Mouse (Mus musculus): ENCODE measurements around the gene Ppm1a.

The Ppm1a gene

DNA sequence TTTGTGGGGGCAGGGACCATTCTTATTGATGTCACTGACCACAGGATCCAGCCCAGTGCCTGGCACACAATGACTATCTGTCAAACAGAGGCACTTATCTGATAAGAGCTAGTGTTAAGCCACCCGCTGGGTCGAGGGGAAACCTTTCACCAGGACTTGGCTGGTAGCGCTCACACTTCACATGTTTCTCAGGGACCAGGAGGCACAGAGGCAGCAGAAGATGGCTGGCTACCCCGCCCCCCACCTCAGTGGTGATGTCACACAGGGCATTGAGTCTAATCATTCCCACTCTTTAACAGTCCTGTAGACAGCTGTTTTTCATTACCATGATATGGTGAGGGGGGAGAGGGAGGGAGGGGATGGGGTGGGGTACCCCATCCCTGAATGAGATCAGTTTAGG, at the start of gene Ppm1a:
Ppm1a (plus strand) TSS at position 370 of the 400 bp plus-strand sequence.
- peak; percentile 80 for DNase-seq

DNA sequence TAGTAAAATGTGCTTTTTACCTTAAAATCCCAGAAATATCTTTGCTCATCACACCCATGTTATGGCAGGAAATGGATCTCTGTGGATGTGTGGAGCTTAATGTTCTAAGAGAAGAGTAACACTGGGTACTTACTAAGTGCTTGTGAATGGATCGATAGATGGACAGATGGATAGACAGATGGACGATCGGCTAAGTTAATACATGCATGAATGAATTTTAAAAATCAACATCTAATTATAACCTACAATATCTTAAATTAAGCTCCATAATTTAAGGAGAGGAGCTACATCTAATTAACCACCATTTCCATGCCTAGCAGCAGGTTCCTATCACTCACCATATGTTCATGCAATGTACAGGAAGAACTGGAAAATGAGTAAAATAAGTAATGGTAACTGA, 47.3 kb upstream of the Ppm1a start:
- no peak for DNase-seq

DNA sequence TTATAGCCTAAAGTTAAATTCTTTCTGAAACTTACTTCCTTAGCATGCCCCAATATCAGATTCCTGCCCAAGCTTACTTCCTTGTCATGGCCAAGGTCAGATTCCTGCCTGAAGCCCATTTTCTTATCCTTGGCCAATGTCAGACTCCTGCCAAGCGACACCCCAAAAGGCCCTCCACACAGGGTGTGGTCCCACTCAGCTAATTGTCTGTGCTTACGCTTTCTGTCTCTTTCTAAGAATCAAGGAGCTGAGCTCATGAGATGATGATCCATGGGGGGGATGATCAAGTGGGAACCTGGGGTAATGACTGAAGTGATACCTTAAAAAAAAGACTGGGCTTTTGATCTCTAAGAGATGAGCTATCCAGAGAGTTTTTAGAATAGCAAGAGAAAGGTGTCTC, 42.4 kb upstream of the Ppm1a start:
- DNase-seq = peak; percentile 63

DNA sequence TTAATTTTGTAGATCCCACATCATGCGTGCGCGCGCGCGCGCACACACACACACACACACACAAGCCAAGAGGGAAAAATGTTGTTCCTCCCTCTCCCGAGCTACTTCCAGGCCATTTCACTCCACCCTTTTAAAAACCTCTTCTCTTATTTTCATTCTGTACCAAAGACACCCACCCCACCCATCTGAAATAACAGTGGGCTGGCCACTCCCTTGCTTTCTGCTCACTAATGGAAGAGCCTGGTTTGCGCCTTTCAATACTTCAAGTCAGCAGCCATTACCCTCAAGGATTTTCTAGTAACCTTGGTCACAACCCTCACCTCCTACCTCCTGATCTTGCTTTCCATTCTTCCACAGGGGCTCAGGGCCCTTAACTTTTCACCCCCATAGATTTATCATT, 41.4 kb upstream of the Ppm1a start:
- peak; percentile 31 for DNase-seq

DNA sequence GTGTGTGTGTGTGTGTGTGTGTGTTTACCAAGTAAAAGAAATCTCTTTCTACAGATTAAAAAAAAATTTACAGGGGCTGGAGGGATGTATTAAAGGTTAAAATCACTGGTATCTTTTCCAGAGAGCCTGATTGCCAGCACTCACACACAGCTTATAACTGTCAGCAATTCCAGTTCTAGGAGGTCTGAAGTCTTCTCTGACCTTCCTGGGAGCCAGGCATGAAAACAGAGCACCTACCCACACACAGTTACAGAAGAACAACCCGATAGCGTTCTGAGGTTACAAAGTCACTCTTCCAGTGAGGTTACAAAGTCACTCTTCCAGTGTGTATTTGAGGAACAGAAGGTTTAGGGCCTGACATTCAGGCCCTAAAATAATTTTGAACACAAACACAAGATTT, 38.2 kb upstream of the Ppm1a start:
- peak; percentile 74 for DNase-seq

DNA sequence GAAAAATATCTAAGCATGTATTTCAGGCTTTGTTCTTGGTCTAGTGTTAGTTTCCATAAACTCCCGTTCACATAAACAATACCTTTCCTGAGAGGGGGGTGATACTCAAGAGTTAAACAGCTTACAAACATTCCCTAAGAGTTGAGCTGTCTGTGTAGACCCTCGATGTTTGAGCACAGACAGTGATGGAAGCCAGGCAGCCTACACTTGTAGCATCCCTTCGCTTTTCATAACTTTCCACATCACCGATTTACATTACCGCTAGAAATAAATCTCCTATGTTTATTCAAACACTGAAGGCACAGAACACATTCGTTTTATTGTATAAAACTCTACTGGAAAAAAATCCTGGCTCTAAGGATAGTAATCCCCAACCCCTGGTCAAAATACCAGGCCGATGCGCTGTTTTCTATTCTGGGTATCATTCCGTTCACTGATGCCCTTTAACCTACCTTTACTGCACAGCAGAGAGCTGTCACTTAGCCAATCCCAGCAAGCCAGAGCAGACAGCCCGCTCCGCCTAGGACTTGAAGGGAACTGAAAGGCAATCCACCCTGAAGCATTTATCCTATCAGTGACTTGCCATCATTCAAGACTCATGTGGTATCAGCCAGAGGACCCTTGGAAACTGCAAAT, 37.7 kb upstream of the Ppm1a start:
- DNase-seq = peak; percentile 94

DNA sequence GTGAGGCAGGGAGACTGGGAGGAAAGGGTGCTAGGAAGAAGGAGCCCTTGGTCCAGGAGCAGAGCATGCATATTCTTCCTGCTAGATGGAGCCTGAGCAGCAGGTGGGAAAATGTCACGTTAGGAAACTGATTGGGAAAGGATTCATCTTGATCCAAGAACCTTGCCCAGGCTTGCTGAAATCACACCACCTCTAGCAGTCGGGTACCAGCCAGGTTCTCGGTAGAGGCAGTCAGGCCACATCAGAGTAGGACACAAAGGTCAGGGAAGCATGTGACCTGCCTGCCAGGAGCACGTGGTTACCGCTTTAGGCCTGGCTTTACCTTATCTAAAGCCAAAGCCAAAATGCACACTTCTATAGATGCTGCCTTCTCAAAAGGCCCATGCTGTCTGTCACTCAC, 35.5 kb upstream of the Ppm1a start:
- peak; percentile 48 for DNase-seq

DNA sequence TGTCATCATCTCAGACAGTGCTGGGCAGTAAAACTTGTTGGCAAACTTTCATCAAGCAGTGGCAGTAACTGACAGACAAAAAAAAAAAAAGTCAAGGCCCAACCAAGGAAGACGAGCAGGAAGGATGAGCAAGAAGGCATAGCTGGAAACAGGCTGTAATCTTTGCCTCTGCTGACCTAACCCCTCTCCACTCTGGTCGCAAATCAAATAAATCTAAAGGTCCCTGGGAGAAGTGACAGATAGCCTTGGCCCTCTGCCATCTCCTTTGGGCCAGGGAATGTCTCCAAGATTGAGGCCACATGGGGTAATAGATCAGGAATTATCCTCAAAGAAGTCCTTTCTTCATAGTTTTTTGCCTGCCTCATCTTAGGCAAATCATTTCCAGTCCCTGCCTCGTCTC, 33.3 kb upstream of the Ppm1a start:
- DNase-seq = peak; percentile 85

DNA sequence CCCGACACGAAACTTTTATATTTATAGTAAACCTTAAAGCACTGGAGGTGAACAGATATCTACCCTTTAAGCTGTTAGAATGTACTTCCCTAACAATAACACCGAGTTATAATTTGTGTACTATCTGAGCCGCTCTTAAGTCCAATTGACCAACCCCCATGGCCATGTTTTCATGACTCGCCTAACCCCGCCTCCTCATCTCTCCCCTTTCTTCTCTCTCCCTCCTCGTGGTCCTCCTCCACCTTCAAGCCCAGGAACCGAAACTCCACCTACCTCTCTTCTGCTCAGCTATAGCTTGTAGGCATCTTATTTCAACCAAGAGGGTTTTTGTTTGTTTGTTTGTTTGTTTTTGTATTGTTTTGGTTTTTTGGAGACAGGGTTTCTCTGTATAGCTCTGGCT, 30.2 kb upstream of the Ppm1a start:
- peak; percentile 46 for DNase-seq

DNA sequence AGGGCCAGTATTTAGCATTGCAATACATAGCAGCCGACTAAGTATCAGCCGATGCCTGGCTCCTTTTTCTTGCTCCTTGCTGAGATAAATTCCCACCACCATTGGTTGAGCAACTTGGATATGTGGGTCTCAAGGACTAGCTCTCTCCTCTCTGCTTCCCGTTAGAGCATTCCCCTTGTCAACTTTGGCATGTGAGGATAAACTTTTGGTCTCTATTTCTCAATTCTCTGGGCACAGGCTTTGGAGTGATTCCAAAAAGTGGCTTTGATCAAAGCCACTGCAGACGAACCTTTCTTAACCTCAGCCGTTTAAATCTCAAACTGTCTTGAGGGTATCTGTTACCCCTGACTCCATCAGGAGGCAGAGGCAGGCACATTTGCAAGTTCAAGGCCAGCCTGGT, 29.6 kb upstream of the Ppm1a start:
- DNase-seq = peak; percentile 16

DNA sequence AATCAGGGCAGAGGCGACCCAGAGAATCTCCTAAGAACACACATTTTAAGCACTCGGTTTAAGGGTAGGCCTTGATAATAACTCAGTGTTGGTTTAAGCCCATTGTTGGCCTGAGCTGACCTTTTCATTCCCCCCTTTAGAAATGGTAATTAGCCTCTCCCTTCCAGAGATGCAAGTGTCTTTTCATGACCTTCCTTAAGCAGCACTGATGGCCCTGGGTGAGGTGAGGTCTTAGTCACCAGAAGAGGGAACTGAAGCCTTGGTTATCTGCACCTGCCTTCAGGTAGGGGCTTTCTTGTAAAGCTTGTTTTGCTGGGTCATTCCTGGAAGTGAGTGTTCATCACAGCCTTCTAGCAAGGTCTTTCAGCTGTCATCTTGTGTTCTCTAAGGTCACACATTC, 23.1 kb upstream of the Ppm1a start:
- no peak for DNase-seq

DNA sequence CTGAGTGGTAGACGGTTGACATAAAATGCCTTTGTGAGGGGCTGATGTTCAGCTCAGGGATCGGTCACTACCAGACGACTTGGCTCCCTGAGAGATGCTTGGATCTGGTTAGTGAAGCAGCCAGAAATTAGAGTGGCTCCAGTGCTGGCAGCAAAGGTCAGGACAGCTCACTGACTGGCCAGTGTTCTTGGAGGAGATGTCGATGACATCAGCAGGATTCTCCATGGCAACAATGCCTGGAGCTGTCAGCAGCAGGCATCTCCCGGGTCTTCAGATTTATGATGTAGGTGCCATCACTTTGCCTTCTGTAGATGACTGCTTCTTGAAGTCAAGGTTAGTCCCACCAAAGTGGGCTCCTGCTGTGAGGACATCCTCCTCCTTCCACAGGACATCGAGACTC, 16.1 kb upstream of the Ppm1a start:
- peak; percentile 74 for DNase-seq

DNA sequence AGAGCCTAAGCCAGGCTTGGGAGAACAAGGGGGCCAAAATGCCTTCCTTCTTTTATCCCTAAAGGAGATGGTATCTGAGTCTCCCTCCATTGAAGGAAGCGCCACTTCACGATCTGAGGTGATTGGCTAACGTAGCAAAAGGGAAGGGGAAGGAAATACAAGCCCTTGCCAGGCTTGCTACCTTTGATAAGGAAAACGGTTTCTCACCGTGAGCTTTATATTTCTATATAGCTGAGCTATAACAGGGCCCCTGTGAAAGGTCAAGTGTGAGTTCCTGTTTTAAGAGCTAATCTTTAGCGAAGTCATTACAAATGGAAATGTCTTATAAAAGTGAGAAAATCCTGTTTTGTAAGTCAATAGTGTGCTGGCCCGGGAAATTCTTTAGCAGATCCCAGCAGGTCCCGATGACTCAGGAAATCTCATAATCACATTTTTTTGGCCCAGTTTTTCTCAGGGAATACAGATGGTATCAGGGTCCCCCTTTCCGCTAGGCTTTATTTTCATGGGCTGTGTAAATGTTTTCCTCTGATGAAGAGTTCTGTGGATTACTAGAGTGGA, 12.4 kb upstream of the Ppm1a start:
- peak; percentile 60 for DNase-seq

DNA sequence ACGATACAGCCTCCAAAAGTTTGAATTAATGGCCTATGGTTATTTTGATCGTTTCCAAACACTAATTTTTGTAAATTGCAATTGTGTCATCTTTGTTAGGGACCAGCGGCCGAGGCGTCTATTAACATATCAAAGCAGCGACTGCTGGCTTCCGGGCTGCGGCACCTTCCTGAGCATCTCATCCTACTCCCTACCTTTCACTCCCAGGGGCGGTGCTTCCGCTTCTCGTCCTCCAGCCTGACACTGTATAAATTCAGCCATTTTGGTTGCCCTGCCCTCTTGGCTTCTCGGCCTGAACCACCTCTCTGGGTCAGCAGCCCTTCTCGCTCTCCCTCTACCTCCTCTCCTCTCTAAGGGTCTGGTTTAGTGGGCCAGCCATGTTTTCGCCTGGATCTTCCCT, 11.8 kb upstream of the Ppm1a start:
- peak; percentile 48 for DNase-seq

DNA sequence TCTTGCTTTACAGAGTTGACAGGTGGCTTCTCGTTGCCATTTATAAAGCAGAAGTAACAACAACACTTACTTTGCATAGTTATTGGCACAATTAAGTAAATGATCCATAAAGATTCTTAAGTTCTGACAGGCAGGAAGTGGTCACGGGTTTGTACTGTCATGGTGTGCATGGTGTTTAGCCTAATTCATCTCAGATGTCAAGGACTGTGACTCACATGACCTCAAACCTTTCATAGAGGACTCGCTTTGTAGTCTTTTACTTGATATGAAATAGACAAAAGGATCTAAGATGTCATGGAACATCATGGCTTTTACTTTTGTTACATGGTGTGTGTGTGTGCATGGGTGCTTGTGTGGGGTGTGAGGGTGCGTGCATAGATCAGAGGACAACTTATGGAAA, 8.9 kb upstream of the Ppm1a start:
- no peak for DNase-seq

DNA sequence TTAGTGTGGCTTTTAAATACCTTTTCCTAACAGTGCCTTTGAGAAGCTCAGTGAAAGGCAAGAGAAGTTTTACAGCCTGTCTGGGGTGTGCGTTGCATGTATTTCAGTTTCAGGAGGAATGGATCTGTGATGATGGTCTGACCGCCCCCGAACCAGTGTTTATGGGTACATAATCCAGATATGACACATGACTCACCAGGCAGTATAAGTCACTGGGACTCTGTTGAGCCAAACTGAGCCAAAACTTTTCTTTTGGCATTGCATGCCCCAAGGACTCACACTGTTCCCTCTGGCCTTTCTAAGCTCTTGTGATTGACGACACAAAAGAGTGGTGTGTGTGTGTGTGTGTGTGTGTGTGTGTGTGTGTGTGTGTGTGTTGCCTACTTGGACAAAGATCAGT, 8.4 kb upstream of the Ppm1a start:
- peak; percentile 78 for DNase-seq

DNA sequence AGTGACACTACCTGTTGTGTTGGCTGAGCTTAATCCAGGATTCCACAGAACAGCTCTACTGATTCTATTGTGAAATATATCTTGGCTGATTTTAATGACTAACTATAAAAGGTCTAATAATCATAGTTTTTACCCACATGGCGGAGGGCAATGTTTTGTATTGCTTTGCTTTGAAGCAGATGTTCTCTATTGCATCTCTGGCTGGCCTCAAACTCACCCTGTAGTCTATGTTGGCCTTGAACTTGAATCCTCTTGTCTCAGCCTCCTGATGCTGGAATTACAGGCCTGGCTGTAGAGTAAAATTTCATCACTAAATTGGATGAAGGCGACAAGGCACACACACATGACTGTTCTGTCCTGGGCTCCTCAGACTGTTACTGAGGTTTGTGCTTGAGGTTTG, 7.8 kb upstream of the Ppm1a start:
- DNase-seq = peak; percentile 19

DNA sequence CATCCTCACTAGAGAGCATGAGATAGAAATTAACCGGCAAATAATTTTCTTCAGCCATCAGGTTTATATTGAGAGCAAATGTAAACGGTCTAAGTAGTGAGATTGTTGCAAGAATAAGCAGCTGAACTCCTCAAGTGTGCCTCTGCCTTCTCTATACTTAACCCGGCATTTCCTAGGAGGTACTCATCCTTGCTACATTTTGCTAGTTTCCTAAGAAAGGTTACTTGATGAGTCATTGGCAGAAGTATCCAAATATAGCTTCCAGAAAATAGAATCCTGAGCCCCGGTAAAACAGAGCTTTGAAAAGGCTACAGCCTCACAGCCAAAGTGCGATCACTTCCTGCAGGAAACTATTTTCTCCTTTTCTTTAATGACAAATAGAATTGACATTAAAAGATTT, 7.2 kb upstream of the Ppm1a start:
- no peak for DNase-seq

DNA sequence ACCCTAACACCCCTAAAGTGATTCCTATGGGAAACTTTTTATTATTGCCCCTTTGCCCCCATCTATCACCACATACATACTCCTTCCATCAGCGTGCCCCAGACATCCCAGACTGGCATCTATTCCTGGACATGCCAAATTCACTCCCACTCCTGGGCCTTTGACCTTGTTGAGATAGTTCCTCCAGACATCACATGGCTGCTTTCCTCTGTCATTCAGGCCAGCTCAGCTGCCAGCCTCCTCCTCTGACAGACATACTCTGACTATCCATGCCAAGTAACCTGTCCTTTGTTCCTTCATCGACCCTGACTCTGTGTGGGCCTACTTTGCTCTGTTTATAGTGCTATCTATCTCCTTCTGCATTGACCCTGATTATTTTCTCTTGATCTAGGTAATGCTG, 6.6 kb upstream of the Ppm1a start:
- peak; percentile 96 for DNase-seq

DNA sequence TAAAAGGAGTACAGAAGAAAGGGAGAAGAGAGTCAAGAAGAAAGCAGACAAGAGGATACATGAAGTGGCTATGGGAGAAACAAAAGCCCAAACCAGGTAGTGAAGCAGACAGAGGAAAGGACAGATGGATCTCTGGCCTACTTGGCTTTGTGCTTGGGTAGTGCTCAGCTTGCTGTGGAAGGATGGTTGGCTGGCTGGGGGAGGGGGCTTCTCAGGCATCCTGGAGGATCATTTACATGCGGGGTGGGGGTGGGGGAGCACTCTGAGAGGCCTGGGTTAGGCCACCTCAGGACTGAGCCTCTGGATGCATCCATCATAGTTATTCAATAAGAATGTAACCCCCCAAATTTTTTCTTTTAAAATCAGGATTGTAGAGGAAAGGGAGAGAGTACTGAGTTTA, 341 bp downstream of the Ppm1a start:
- DNase-seq = peak; percentile 61

DNA sequence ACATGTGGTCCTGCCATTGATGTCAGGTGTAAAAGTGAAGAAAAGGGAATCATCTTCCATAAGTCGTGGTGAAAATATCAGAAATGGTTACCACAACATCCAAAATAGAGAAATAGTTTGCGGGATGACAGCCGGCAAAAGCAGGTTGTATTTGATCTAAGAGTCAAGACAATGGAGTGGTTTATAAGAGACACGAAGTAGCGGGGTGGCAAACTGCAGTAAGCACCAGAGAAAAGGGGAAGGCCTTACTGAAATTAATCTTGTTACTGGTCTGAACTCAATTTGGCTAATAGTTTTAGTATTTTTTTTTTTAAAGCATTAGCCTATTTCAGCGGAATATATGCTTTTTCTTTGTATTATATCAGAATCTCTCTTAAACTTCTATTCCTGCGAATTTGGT, 2.7 kb downstream of the Ppm1a start:
- DNase-seq = no peak

DNA sequence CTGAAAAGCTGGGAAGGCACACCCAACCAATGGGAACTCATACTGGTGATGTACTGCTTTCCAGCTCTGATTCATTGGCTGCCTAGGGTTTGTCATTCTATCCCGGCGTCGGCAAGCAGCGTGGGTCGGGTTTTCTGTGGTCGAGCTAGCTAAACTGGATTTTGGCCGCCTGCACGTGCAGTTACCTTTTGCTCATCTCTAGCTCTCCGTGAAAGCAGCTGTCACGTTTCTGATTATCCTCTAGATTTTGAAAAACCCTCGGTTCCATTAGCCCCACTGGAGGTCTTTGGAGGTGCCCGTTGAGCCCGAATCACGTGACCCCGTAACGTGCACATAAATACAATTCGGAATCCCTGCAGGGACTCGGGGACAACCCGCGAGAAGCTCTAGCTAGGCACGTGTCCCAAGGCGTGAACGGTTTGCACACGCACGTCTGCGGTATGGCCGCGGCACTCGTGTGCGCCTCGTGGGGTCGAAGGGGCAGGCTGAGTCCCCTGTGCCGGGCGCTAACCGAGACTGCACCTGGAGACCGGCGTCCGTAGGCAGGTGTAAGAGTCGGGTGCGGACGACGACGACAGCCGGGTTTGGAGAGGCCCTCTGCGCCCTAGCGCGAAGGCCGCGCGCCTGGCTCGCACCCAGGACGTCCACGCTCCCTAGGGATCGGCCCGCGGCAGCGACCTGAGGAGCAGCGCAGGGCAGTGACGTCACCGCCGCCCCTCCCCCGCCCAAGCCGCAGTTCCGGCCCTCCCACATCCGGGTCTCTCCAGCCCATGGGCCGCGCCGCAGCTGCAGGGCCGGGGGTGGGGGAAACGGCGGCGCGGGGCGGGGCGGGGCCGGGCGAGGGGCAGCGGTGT, 3.3 kb downstream of the Ppm1a start:
- DNase-seq = peak; percentile 100

DNA sequence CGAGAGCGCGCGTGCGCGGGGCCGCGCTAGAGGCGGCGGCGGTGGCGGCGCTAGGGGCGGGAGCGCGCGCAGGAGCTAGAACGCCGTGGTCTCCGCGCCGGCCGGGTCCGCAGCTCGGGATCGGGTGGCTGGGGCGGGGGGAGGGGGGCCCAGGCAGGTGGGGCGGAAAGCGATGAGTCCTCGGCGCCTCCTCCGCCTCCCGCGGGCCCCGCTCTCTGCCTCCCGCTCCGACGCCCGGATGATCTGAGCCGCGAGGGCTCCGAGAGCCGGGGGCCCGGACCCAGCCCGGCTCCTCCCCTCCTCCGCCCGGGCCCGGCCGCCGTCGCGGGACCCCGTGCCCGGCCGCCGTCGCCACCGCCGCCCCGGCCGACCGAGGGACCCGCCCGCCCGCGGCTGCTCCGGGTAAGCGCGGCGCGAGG, 4.0 kb downstream of the Ppm1a start:
- DNase-seq = no peak

DNA sequence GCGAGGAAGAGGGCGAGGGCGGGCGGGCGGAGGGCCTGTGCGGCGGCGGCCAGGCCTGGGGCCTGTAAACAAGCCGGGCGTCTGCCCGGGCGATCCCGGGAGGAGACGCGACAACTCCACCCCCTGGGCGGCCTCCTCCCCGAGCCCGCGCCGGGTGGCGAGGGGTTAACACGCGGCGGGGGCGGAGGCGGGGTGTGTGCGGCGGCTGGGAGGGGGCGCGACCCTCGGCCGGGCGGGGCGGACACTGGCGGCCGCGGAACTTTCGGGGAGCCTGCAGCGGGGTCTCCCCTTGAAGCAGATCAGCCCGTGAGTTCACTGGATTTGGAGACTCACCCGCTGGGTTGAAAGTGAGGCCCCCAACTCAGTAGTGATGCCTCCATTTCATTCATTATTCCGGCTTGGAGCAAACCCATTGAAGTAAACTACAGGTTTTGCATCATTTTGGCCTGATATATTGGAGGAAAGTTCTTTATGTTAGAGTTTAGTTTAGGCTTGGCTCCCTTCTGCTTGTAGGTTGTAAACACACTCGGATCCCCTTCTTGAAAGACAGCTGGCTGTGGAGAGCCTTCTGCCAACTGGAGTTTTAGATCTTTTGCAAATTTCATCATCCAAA, 4.5 kb downstream of the Ppm1a start:
- DNase-seq = peak; percentile 97

All from heart, adult 11 months (tissue).